Mouse (Mus musculus) kidney, adult 2 months (tissue): Measurements from ENCODE around the gene Nrf1.

Experiments used
- CTCF ChIP-seq: fragments of 200-500 bp; conservative IDR thresholded peaks from 2 replicates; pipeline ENCODE4 v1.5.1; 2011; ENCODE audit warnings: low read depth, mild to moderate bottlenecking, control low read depth, low read length, moderate library complexity, mixed read lengths; ENCODE audit not compliant: insufficient read depth, insufficient read length
- POLR2A ChIP-seq: fragments of 200-500 bp; IDR thresholded peaks from one replicate; pipeline ENCODE4 v1.6.1; 2011; ENCODE audit warnings: low read depth, low read length, control low read depth

DNA sequence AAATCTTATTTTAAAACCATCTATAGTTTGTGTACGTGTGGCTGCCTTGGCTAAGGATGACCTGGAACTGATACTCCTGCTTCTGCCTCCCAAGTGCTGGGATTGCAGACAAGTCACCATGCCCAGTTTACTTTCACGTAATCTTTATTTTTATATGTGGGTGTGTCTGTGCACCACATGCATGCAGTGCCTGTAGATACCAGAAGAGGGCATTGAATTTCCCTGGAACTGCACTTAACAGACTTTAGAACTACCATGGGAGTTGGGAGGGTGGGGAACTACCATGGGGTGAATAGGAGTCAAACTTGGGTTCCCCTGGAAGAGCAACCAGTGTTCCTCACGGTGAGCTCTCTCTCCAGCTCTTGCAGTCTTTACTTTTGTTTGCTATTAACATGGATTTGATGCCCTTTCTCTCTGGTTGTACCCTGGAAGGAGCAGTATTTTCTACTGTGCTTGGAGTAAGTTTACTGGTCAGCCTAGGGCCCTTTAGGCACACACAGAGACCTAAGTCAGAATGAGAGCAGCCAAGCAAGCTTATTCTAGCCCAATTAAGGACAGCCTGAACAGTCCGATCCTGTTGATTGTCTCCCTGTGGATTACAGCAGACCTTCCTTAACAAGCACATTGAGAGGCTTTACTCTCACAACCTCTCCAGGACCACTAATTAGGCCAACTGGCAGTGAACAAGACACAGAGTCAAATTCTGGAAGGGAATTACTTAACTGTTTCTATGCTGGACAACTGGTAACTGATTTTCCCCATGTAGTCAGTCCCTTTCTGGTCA, 64.8 kb downstream of the Nrf1 start:
- TF ChIP-seq POLR2A (no peak), CTCF (no peak)
